Mouse (Mus musculus) liver, adult 2 months (tissue): ENCODE measurements around the gene Ankrd40. TPM values are rescaled to one million over a fixed set of nuclear protein-coding genes. Genes with fewer than 3 reads are reported as not detected.

Experiments
- DNase-seq: peaks from one replicate; pipeline ENCODE4 v3.0.0-alpha.2; 2011; ENCODE audit warnings: low read depth, low spot score; ENCODE audit errors: extremely low read depth
- H3K27ac ChIP-seq: fragments of 200-500 bp; replicated peaks from 2 replicates; pipeline ENCODE4 v1.5.1; 2012; ENCODE audit warnings: low read depth, mild to moderate bottlenecking, control low read depth, inconsistent platforms, low read length; ENCODE audit not compliant: insufficient read depth
- H3K27me3 ChIP-seq: fragments of 200-500 bp; 2 replicates; pipeline ENCODE4 v1.6.1; 2012; ENCODE audit warnings: mild to moderate bottlenecking, moderate library complexity, low read length, inconsistent platforms; ENCODE audit not compliant: control insufficient read depth, insufficient read depth
- H3K36me3 ChIP-seq: fragments of 200-500 bp; 2 replicates; pipeline ENCODE4 v1.6.1; 2012; ENCODE audit warnings: low read length, inconsistent platforms; ENCODE audit not compliant: control insufficient read depth, insufficient read depth
- H3K4me1 ChIP-seq: fragments of 200-500 bp; 2 replicates; pipeline ENCODE4 v1.6.1; 2011; ENCODE audit warnings: low read length; ENCODE audit not compliant: control insufficient read depth, insufficient read depth
- H3K4me3 ChIP-seq: fragments of 200-500 bp; 2 replicates; pipeline ENCODE4 v1.5.1; 2011; ENCODE audit warnings: low read depth, mild to moderate bottlenecking, control low read depth, low read length, moderate library complexity; ENCODE audit not compliant: insufficient read depth
- H3K79me2 ChIP-seq: fragments of 200-500 bp; 2 replicates; pipeline ENCODE4 v1.6.1; 2012; ENCODE audit warnings: inconsistent platforms, mild to moderate bottlenecking, low read length, moderate library complexity; ENCODE audit not compliant: control insufficient read depth, insufficient read depth
- H3K9ac ChIP-seq: fragments of 200-500 bp; 2 replicates; pipeline ENCODE4 v1.6.1; 2012; ENCODE audit warnings: low read depth, mild to moderate bottlenecking, control low read depth, inconsistent platforms, low read length
- CTCF ChIP-seq: fragments of 200-500 bp; IDR thresholded peaks from 2 replicates; pipeline ENCODE4 v1.5.1; 2011; ENCODE audit warnings: low read depth, low read length, control low read depth
- POLR2A ChIP-seq: fragments of 200-500 bp; IDR thresholded peaks from 2 replicates; pipeline ENCODE4 v1.6.1; 2011; ENCODE audit warnings: low read length, control low read depth; ENCODE audit not compliant: insufficient read depth; ENCODE audit errors: extremely low read depth
- WGBS: fragments of 180-500 bp; shearing (Covaris S2); methylation state at CpG from one replicate; pipeline ENCODE4 v1.1.7; 2018; 5-methylcytosine and 5-hydroxymethylcytosine counted together
- polyA plus RNA-seq: library from polyadenylated mRNA; depleted of rRNA; stranded (reverse); fragments of >200 nt; gene quantifications from 2 replicates; pipeline ENCODE4 v1.2.3, GENCODE M21; 2012
- total RNA-seq: library from RNA; depleted of rRNA; stranded (reverse); fragments of >200 nt; gene quantifications from 2 replicates; pipeline ENCODE4 v1.2.3, GENCODE M21; 2014

Ankrd40 gene
- total and polyA plus RNA-seq, 2 experiments = 30.0 to 47.6 TPM

DNA sequence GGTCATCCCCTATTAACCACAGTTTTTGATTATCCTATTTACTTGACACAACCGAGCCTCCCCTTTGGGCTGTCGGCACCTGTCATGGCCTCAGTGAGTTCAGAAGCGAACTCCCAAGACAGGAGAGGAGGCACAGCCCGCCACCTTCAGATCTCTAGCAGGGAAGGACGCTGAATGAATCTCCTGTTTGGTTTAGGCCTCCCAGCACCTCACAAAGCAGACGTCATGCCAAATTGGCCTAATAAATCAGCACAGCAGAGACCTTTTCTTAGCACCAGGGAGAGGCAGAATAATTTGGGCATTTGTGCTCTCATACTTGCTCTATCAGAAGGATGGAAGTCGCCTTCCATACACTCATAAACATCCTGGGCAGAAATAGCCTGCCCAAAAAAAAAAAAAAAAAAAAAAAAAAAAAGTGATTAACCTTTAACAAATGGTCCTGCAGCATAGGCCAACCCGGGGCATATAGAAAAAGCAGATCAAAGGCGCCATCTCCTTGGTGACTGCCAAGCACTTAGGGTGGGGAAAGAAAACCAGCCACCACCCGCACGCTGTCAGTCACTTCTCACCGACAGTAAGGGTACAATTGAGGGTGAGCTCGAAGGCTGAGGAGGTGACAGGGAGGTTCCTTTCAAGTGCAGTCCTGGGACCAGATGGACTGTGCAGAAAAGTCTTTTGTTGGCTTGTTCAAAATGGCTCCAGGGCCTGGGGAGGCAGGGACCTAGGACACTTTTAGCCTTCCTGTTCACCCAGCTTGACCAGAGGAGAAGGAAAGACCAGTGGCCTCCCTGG lies 14.5 kb downstream of the Ankrd40 start:
- Histone ChIP-seq H3K27ac (peak overlapping the region; percentile 68), H3K36me3 (peaks cover 16% of the 10 kb centered on the region; the same call in 1 of the 2 replicates), H3K27me3 (no peaks in the 10 kb centered on the region), H3K4me3 (no peak overlapping the region), H3K9ac (peak overlapping the region; percentile 44), H3K79me2 (no peaks in the 10 kb centered on the region), H3K4me1 (peaks cover 21% of the 10 kb centered on the region)
- TF ChIP-seq CTCF = no peak
- TF ChIP-seq POLR2A = no peak
- WGBS = 60% methylated on average over 13 of the region's 13 CpGs
- no peak for DNase-seq

DNA sequence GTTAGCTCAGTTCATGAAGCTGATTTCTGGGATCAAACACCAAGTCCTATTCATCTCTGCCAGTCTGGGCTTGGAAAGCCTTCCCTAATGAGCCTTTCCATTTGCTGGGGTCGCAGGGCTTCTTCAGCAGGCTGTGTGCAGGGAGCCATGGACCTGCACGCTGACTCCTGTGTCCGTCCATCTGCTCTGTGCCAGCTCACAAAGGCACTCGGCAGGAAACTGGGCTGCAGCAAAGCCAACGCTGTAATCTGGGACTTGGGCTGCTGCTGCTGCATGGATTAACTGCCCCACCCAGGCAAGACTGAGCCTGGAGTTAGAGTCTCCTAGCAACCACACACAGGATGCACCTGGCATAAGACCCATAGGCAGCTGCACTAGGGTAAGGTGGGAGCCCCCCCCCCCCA lies 16.2 kb downstream of the Ankrd40 start:
- WGBS = 78% methylated on average over 5 of the region's 5 CpGs
- H3K9ac ChIP-seq = no peak overlapping the region
- peaks cover 27% of the 10 kb centered on the region for H3K4me1 ChIP-seq
- no peak for DNase-seq
- H3K4me3 ChIP-seq = no peak overlapping the region
- H3K27ac ChIP-seq = no peak overlapping the region
- H3K36me3 ChIP-seq = peaks cover 10% of the 10 kb centered on the region; the same call in 1 of the 2 replicates
- H3K79me2 ChIP-seq = no peaks in the 10 kb centered on the region
- no peaks in the 10 kb centered on the region for H3K27me3 ChIP-seq
- TF ChIP-seq POLR2A = no peak
- TF ChIP-seq CTCF = no peak

DNA sequence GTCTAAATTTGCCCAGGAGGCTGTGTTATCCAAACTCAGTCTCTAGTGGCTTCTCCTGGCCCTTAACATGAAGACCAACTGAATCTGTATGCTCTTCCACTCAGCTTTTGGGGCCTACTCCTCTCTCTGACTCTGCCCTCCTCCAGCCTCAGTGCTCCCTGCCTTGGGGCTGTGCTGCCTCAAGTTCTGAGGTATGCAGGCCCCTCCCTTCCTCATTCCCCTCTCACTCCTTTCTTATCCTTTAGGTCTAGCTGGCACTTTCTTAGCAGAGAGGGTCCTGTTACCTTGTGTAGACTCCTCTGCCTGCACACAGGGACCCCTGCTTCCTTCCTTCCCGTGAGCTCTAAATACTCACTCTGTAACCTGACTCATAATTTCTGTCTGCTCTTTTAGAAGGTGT lies 16.7 kb downstream of the Ankrd40 start:
- WGBS = 88% methylated on average over 1 of the region's 1 CpGs
- no peak for TF ChIP-seq POLR2A
- TF ChIP-seq CTCF = no peak

GRCm38 (mm10) chr11:94345926-94346325 lies 18.1 kb downstream of the Ankrd40 start:
- Histone ChIP-seq H3K9ac (no peak overlapping the region), H3K4me1 (peaks cover 25% of the 10 kb centered on the region), H3K27ac (peak overlapping the region; percentile 29; the same call in 1 of the 2 replicates), H3K27me3 (no peaks in the 10 kb centered on the region), H3K79me2 (no peaks in the 10 kb centered on the region), H3K4me3 (no peak overlapping the region), H3K36me3 (peaks cover 13% of the 10 kb centered on the region; the same call in 1 of the 2 replicates)
- 91% methylated on average over 10 of the region's 10 CpGs for WGBS
- TF ChIP-seq CTCF (no peak), POLR2A (no peak)
- DNase-seq = no peak

More for the DNA sequence above, 16.7 kb downstream of the Ankrd40 start:
- Histone ChIP-seq H3K27ac (no peak overlapping the region), H3K4me3 (no peak overlapping the region), H3K4me1 (peaks cover 27% of the 10 kb centered on the region), H3K79me2 (no peaks in the 10 kb centered on the region), H3K36me3 (peaks cover 8% of the 10 kb centered on the region; the same call in 1 of the 2 replicates), H3K27me3 (no peaks in the 10 kb centered on the region), H3K9ac (no peak overlapping the region)
- no peak for DNase-seq

GRCm38 (mm10) chr11:94346611-94347010 lies 18.8 kb downstream of the Ankrd40 start:
- Histone ChIP-seq H3K79me2 (no peaks in the 10 kb centered on the region), H3K4me1 (peaks cover 23% of the 10 kb centered on the region), H3K27ac (peak overlapping the region; percentile 90), H3K9ac (0 out of 2 replicates have a peak overlapping the region, but pooled peaks have one; percentile 22), H3K36me3 (peaks cover 13% of the 10 kb centered on the region; the same call in 1 of the 2 replicates), H3K4me3 (no peak overlapping the region), H3K27me3 (no peaks in the 10 kb centered on the region)
- 26% methylated on average over 3 of the region's 3 CpGs for WGBS
- TF ChIP-seq POLR2A = no peak
- TF ChIP-seq CTCF = no peak
- peak; percentile 41 for DNase-seq
